Comparison of ENCODE assay signal across 8 mouse cellular contexts in genomic region chr11:100168765-100169762, GRCm38 (mm10). TPM values are rescaled to one million over a fixed set of nuclear protein-coding genes. Genes with fewer than 3 reads are reported as not detected.
A peak's percentile ranks its signal among the peaks of the same experiment; 100 is the strongest.
DNase-seq lines count a peak whose midpoint lies in the region; ATAC-seq lines count a peak whose summit lies in the region.

No protein-coding gene starts in this region.

- H3K27me3 ChIP-seq in hindbrain, embryonic 12.5 days = no peaks in the 10 kb centered on the region

- H3K27ac ChIP-seq in hindbrain, embryonic 12.5 days = no peak overlapping the region

- 34% methylated on average over 14 of the region's 14 CpGs for WGBS in hindbrain, embryonic 12.5 days

- ATAC-seq in hindbrain, embryonic 12.5 days (ENCODE audit: low FRiP score) = peak; percentile 40; the same call in 1 of the 2 replicates

- H3K9ac ChIP-seq in hindbrain, embryonic 12.5 days = no peak overlapping the region

- no peaks in the 10 kb centered on the region for H3K9me3 ChIP-seq in hindbrain, embryonic 12.5 days (replicated peaks)

- no peak overlapping the region for H3K4me3 ChIP-seq in hindbrain, embryonic 12.5 days

- no peak overlapping the region for H3K4me2 ChIP-seq in hindbrain, embryonic 12.5 days (replicated peaks)

- peak; percentile 79 for DNase-seq in Muller cell, postnatal 12 days (ENCODE audit: inconsistent ontology term)
- peak; percentile 28 for DNase-seq in c-Kit-positive CD71-positive TER-119-negative erythroid progenitor cells, embryonic 14.5 days (ENCODE audit: low read depth)
- DNase-seq in frontal cortex, adult 2 months (ENCODE audit: extremely low spot score in 1 of 2, low spot score in 1 of 2) = peak; percentile 34 to 87
- DNase-seq in layer of hippocampus, postnatal 14 days (ENCODE audit: low spot score in 2 of 2) = peak; percentile 67 to 81
- DNase-seq in lung, postnatal 25 days (ENCODE audit: low spot score) = peak; percentile 76
- DNase-seq in right cerebral cortex, postnatal 10 days (ENCODE audit: low spot score in 2 of 2) = peak; percentile 78 to 80
- DNase-seq in urinary bladder, postnatal 4 days (ENCODE audit: low spot score in 2 of 2) = peak; percentile 62 to 88

- H3K4me1 ChIP-seq in hindbrain, embryonic 12.5 days = no peaks in the 10 kb centered on the region

- no peaks in the 10 kb centered on the region for H3K36me3 ChIP-seq in hindbrain, embryonic 12.5 days

RNA-seq across cellular contexts. Expression of gene Krt19, which starts 20.6 kb away (rescaled TPM):
- 1.6 and 3.7 TPM in 2 replicates for polyA plus RNA-seq in frontal cortex, adult 2 months (2012; rRNA removed)
- 4.5 and 6.7 TPM in 2 replicates for polyA plus RNA-seq in hindbrain, embryonic 12.5 days (2016; fragmentation: Nextera tagmentation; extraction: Ambion mirVana)
- total RNA-seq in layer of hippocampus, postnatal 14 days (2021) = under 1 TPM; 0.48 to 0.81 TPM

RNA-seq across cellular contexts. Expression of gene Krt9, which starts 24.0 kb away (rescaled TPM):
- polyA plus RNA-seq in frontal cortex, adult 2 months (2012; rRNA removed) = 8.3 and 9.4 TPM in 2 replicates
- 0.08 TPM in 1 of 2 replicates, not detected in the other for polyA plus RNA-seq in hindbrain, embryonic 12.5 days (2016; fragmentation: Nextera tagmentation; extraction: Ambion mirVana)
- 1 to 10 TPM; 1.8 to 2.1 TPM for total RNA-seq in layer of hippocampus, postnatal 14 days (2021)

RNA-seq across cellular contexts. Expression of gene Krt15, which starts 33.3 kb away (rescaled TPM):
- polyA plus RNA-seq in frontal cortex, adult 2 months (2012; rRNA removed) = not detected in 2 replicates
- polyA plus RNA-seq in hindbrain, embryonic 12.5 days (2016; fragmentation: Nextera tagmentation; extraction: Ambion mirVana) = 10.5 and 17.3 TPM in 2 replicates
- 1 to 10 TPM in 1 of 2 experiments, under 1 TPM in 1; 0.55 to 1.2 TPM for total RNA-seq in layer of hippocampus, postnatal 14 days (2021)

RNA-seq across cellular contexts. Expression of gene Krt14, which starts 38.3 kb away (rescaled TPM):
- polyA plus RNA-seq in frontal cortex, adult 2 months (2012; rRNA removed) = 0.08 and 0.12 TPM in 2 replicates
- 10.2 and 12.3 TPM in 2 replicates for polyA plus RNA-seq in hindbrain, embryonic 12.5 days (2016; fragmentation: Nextera tagmentation; extraction: Ambion mirVana)
- not detected for total RNA-seq in layer of hippocampus, postnatal 14 days (2021)

RNA-seq across cellular contexts. Expression of gene Krt13, which starts 47.7 kb away (rescaled TPM):
- polyA plus RNA-seq in frontal cortex, adult 2 months (2012; rRNA removed) = not detected in 2 replicates
- not detected in 2 replicates for polyA plus RNA-seq in hindbrain, embryonic 12.5 days (2016; fragmentation: Nextera tagmentation; extraction: Ambion mirVana)
- not detected for total RNA-seq in layer of hippocampus, postnatal 14 days (2021)

Comparison
In these comparisons a context has a peak if more than half of its experiments do, and no peak if none do; other contexts are left out.
1. DNase-seq: peak in every context shown above with its lines; median percentile 79 in Muller cell, postnatal 12 days; 79 in right cerebral cortex, postnatal 10 days; 76 in lung, postnatal 25 days; 75 in urinary bladder, postnatal 4 days; 74 in layer of hippocampus, postnatal 14 days; 60 in frontal cortex, adult 2 months; 28 in c-Kit-positive CD71-positive TER-119-negative erythroid progenitor cells, embryonic 14.5 days.
2. RNA of gene Krt15, which starts 33.3 kb away (polyA plus RNA-seq): 10.5 to 17.3 TPM in hindbrain, embryonic 12.5 days; not detected in frontal cortex, adult 2 months; every median in the first group is over 10 times any median in the second.